In genomic region chr17:36824005-36824404, GRCm38 (mm10) we compare ENCODE assay signal across 8 mouse cellular contexts. TPM values are rescaled to one million over a fixed set of nuclear protein-coding genes. Genes with fewer than 3 reads are reported as not detected.
DNase-seq lines count a peak whose midpoint lies in the region; ATAC-seq and TF ChIP-seq lines count a peak whose summit lies in the region.

No protein-coding gene starts in this region.

- no peaks in the 10 kb centered on the region for H3K36me3 ChIP-seq in forebrain, embryonic 10.5 days (replicated peaks)
- H3K36me3 ChIP-seq in forebrain, embryonic 16.5 days (ENCODE audit: control insufficient read depth, insufficient read depth), result no peaks in the 10 kb centered on the region

- H3K9me3 ChIP-seq in forebrain, embryonic 10.5 days, result no peaks in the 10 kb centered on the region
- H3K9me3 ChIP-seq in forebrain, embryonic 16.5 days (ENCODE audit: control insufficient read depth, low read length), result no peaks in the 10 kb centered on the region

- no peak overlapping the region for H3K4me3 ChIP-seq in forebrain, embryonic 10.5 days
- H3K4me3 ChIP-seq in forebrain, embryonic 16.5 days (replicated peaks; ENCODE audit: low read length), result no peak overlapping the region
- no peak overlapping the region for H3K4me3 ChIP-seq in layer of hippocampus, adult 2 months

- H3K27ac ChIP-seq in forebrain, embryonic 10.5 days, result no peak overlapping the region
- H3K27ac ChIP-seq in forebrain, embryonic 16.5 days (ENCODE audit: low read length), result no peak overlapping the region
- no peak overlapping the region for H3K27ac ChIP-seq in layer of hippocampus, adult 2 months

- H3K4me2 ChIP-seq in forebrain, embryonic 16.5 days (ENCODE audit: low read length), result no peak overlapping the region

- DNase-seq in forebrain, embryonic 10.5 days (ENCODE audit: extremely low spot score, low spot score), result peak; percentile 33
- peak; percentile 79 for DNase-seq in CD4-positive, CD25-positive, alpha-beta regulatory T cell, adult 2 months (ENCODE audit: low read depth, low spot score)
- peak; percentile 74 to 76 for DNase-seq in cerebellum, postnatal 10 days
- DNase-seq in heart, adult 8-10 months (ENCODE audit: low spot score), result peak; percentile 57
- DNase-seq in layer of hippocampus, adult 2 months (ENCODE audit: low spot score in 2 of 2), result peak; percentile 10 to 25
- peak; percentile 59 to 79 for DNase-seq in spleen, postnatal 4 days (ENCODE audit: low spot score in 2 of 2)

- no peaks in the 10 kb centered on the region for H3K27me3 ChIP-seq in forebrain, embryonic 10.5 days (ENCODE audit: poor library complexity, severe bottlenecking)
- H3K27me3 ChIP-seq in forebrain, embryonic 16.5 days (replicated peaks; ENCODE audit: control insufficient read depth, insufficient read depth, low read length), result no peaks in the 10 kb centered on the region

- no peak for ATAC-seq in forebrain, embryonic 16.5 days
- peak; percentile 87 for ATAC-seq in megakaryocyte, adult 5-6 weeks (ENCODE audit: poor library complexity, severe bottlenecking)

- H3K4me1 ChIP-seq in forebrain, embryonic 10.5 days, result no peaks in the 10 kb centered on the region
- no peaks in the 10 kb centered on the region for H3K4me1 ChIP-seq in forebrain, embryonic 16.5 days (replicated peaks; ENCODE audit: control insufficient read depth, insufficient read depth, low read length)

- H3K9ac ChIP-seq in forebrain, embryonic 16.5 days (replicated peaks; ENCODE audit: low read depth, low read length), result no peak overlapping the region

- TF ChIP-seq CTCF in layer of hippocampus, adult 2 months (conservative IDR thresholded peaks at IDR 0.05), result peak; percentile 86

RNA-seq across cellular contexts. Expression of gene H2-M10.6, which starts 12.0 kb away (rescaled TPM):
- not detected in 2 replicates for polyA plus RNA-seq in forebrain, embryonic 10.5 days (2016; fragmentation: Nextera tagmentation; extraction: Ambion mirVana)
- polyA plus RNA-seq in forebrain, embryonic 16.5 days (2015; fragmentation: Nextera tagmentation; extraction: Ambion mirVana), result not detected in 2 replicates
- total RNA-seq in heart, adult 8-10 months (2022), result not detected
- total RNA-seq in layer of hippocampus, adult 2 months (2021), result not detected
- total RNA-seq in megakaryocyte, adult 5-6 weeks (2015), result not detected in 2 replicates
- total RNA-seq in megakaryocyte, adult 5-6 weeks (2017), result not detected in 2 replicates

RNA-seq across cellular contexts. Expression of gene Trim26, which starts 12.9 kb away (rescaled TPM):
- polyA plus RNA-seq in forebrain, embryonic 10.5 days (2016; fragmentation: Nextera tagmentation; extraction: Ambion mirVana), result 42.8 and 44.3 TPM in 2 replicates
- 33.1 and 38.2 TPM in 2 replicates for polyA plus RNA-seq in forebrain, embryonic 16.5 days (2015; fragmentation: Nextera tagmentation; extraction: Ambion mirVana)
- 10 to 100 TPM; 19.6 to 20.5 (median 19.9) TPM for total RNA-seq in heart, adult 8-10 months (2022)
- total RNA-seq in layer of hippocampus, adult 2 months (2021), result 10 to 100 TPM; 22.5 to 26.1 TPM
- total RNA-seq in megakaryocyte, adult 5-6 weeks (2015), result 27.4 and 29.0 TPM in 2 replicates
- total RNA-seq in megakaryocyte, adult 5-6 weeks (2017), result 19.6 and 24.9 TPM in 2 replicates

RNA-seq across cellular contexts. Expression of gene Trim15, which starts 43.0 kb away (rescaled TPM):
- polyA plus RNA-seq in forebrain, embryonic 10.5 days (2016; fragmentation: Nextera tagmentation; extraction: Ambion mirVana), result 0.20 and 0.27 TPM in 2 replicates
- polyA plus RNA-seq in forebrain, embryonic 16.5 days (2015; fragmentation: Nextera tagmentation; extraction: Ambion mirVana), result 0.25 and 0.31 TPM in 2 replicates
- total RNA-seq in heart, adult 8-10 months (2022), result not detected
- total RNA-seq in layer of hippocampus, adult 2 months (2021), result not detected
- not detected in 2 replicates for total RNA-seq in megakaryocyte, adult 5-6 weeks (2015)
- not detected in 2 replicates for total RNA-seq in megakaryocyte, adult 5-6 weeks (2017)

RNA-seq across cellular contexts. Expression of gene Trim10, which starts 45.4 kb away (rescaled TPM):
- polyA plus RNA-seq in forebrain, embryonic 10.5 days (2016; fragmentation: Nextera tagmentation; extraction: Ambion mirVana), result 6.1 and 9.8 TPM in 2 replicates
- polyA plus RNA-seq in forebrain, embryonic 16.5 days (2015; fragmentation: Nextera tagmentation; extraction: Ambion mirVana), result 1.1 and 1.7 TPM in 2 replicates
- total RNA-seq in heart, adult 8-10 months (2022), result under 1 TPM in 2 of 4 experiments, not detected in 2; 0.16 to 0.83 TPM
- not detected for total RNA-seq in layer of hippocampus, adult 2 months (2021)
- 0.52 and 0.76 TPM in 2 replicates for total RNA-seq in megakaryocyte, adult 5-6 weeks (2015)
- total RNA-seq in megakaryocyte, adult 5-6 weeks (2017), result 1.5 and 3.9 TPM in 2 replicates

RNA-seq across cellular contexts. Expression of gene H2-M10.5, which starts 51.3 kb away (rescaled TPM):
- not detected in 2 replicates for polyA plus RNA-seq in forebrain, embryonic 10.5 days (2016; fragmentation: Nextera tagmentation; extraction: Ambion mirVana)
- not detected in 2 replicates for polyA plus RNA-seq in forebrain, embryonic 16.5 days (2015; fragmentation: Nextera tagmentation; extraction: Ambion mirVana)
- not detected for total RNA-seq in heart, adult 8-10 months (2022)
- not detected for total RNA-seq in layer of hippocampus, adult 2 months (2021)
- total RNA-seq in megakaryocyte, adult 5-6 weeks (2015), result not detected in 2 replicates
- total RNA-seq in megakaryocyte, adult 5-6 weeks (2017), result not detected in 2 replicates

Comparison
In these comparisons a context has a peak if more than half of its experiments do, and no peak if none do; other contexts are left out.
1. DNase-seq: peak in every context shown above with its lines; median percentile 79 in CD4-positive, CD25-positive, alpha-beta regulatory T cell, adult 2 months; 75 in cerebellum, postnatal 10 days; 69 in spleen, postnatal 4 days; 57 in heart, adult 8-10 months; 33 in forebrain, embryonic 10.5 days; 18 in layer of hippocampus, adult 2 months.